Mouse (Mus musculus): ENCODE measurements at regions not wholly inside any gene's neighbourhood (a gene's known extent, or its start where the extent isn't known, plus 50 kb on each side); places are given as distances from the start of the nearest gene placed in this dataset.
A peak's percentile ranks its signal among the peaks of the same experiment; 100 is the strongest.

DNA sequence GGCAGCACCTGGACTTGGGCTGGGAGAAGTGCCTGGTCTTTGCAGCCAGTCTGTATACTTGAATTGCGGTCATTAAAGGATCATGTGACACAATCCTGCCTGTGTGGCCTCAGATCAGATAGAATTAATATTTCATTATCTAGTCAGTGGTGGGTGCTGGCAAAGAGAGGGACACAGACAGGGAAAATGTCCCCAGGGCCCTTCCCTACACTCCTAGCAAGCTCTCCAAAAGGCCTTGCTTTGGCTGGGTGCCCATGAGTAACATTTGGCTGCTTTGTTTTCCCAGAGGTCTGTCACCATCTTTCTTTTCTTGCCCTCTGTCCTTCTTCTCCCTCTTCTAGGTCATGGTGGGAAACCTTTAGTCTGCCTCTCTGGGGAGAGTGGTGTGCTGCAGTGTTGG is 260.3 kb downstream of the Bcl11a start:
- DNase-seq (ENCODE audit: low spot score in 2 of 2), result no peak

DNA sequence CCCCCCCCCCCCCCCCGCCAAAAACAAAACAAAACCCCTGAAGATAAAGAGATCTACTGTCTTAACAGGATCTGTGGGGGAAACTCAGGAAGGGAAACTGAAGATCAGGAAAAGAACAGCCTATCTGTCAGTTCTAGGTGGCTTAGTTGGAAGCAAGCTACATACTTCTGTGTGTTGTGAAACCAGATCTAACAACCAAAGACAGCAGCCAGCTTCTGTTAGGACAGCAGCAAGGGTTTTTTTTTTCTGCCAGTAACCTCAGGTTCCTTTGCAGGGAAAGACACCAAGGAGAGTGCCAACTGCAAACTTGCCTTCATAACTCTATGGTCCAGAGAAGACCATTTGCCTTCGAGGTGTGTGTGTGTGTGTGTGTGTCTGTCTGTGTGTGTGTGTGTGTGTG is 261.2 kb downstream of the Bcl11a start:
- DNase-seq (ENCODE audit: low spot score in 2 of 2), result no peak

DNA sequence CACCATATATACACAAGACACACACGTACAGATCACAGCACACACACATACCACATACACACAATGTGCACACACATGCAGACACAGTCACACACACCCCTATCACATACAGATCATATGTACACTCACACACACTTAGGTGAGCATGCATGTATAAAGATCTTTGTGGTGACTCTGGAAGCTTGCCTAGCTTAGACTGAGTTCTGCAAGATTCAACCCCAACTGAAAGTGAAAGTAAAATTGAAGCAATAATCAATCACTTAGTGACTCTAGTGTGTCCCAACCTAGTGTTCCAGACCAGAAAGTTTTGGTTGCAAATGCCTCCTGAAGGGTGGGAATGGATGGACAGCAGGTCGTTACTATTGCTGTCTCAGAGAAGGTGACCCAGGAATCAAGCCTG is 262.8 kb downstream of the Bcl11a start:
- DNase-seq (ENCODE audit: low spot score in 2 of 2), result no peak

GRCm38 (mm10) chr11:24341650-24342049 is 263.8 kb downstream of the Bcl11a start:
- no peak for DNase-seq (ENCODE audit: low spot score in 2 of 2)

DNA sequence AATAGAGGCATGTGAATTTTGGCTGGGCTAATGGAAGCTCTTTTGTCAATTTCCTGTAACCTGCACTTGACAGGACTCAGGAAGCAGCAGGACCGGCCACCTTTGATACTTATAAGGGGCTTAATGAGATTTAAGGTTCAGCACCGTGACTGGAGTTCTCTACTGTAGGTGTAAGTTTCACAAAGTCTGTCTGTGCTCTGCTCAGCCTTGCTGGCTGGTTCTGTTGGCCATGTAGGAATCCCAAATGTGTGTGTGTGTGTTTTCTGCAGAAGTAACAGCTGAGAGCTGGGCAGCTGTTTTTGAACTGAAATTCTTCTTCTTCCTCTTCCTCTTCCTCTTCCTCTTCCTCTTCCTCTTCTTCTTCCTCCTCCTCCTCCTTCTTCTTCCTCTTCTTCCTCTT is 264.3 kb downstream of the Bcl11a start:
- no peak for DNase-seq (ENCODE audit: low spot score in 2 of 2)

- DNase-seq (ENCODE audit: low spot score in 2 of 2), result no peak
Observed at GRCm38 (mm10) chr11:24342732-24343131, 264.9 kb downstream of the Bcl11a start.

GRCm38 (mm10) chr11:24347225-24347624 is 269.4 kb downstream of the Bcl11a start:
- no peak for DNase-seq (ENCODE audit: low spot score in 2 of 2)

DNA sequence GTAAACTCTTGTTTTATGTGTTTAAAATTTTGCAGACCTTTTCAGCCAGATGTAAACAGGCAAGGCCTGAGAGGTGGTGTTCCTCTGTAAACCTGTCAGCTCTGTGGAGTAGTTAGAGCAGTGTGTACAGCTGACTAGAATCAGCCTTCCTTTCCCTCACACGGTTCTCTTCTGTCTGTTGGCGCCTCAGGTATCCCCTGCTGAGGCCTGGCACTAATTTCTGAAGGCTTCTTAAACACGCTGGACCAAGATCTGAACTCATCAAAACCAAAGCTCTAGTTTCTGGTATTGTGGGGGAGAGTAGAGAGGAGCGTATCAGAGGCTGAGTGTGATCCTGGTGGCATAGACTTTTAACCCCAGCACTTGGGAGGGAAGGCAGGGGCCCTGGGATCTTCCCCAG is 270.9 kb downstream of the Bcl11a start:
- no peak for DNase-seq (ENCODE audit: low spot score in 2 of 2)

DNA sequence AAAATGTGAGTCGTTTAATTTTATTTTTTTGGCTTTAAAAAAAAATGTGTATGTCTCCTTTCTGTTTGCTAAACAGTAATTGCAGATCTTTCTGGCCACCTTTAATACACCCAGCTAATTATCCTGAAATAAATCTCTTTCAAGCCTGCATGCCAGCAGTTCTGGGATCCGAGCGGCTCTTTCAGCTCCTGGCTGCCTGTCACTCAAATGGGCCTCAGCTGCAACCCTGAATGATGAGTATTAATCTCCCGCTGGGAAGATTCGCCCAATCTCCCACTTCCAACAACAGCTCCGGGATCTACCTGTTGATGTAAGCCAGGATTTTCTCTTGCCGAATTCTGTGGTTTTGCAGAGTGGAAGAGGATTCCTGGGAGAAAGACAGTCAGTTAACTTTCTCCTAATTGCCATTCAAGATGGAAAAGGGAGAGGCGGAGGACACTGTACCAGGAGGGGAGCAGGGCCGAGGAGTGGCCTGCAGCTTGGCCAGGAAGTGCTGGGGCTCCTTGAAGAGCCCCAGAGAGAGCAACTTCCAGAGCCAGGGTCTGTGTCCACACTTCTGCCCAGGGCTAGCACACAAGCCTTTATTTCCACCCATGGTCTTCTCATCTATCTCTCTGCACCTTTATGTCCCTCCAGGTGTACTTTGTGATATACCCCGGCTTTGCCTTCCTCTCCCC is 272.2 kb downstream of the Bcl11a start:
- no peak for DNase-seq (ENCODE audit: low spot score in 2 of 2)

DNA sequence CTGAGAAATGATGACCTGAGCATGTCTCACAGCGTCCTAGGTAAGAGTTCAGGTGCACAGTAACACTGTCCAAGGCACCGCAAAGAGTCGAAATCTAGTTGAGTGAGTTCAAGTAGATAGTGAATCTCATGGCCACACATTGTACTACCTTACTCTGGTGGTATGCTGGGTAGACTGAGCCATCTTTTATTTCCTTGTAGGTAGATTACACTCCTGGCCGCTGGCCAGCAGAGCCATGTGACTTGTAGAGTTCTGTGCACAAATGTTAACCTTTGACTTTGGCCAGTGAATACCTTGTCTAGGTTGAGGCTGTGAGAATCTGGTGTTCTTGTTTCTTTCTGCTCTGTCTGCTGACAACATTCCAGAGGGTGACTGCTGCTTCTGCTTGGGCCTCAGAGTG is 273.0 kb downstream of the Bcl11a start:
- no peak for DNase-seq (ENCODE audit: low spot score in 2 of 2)

DNA sequence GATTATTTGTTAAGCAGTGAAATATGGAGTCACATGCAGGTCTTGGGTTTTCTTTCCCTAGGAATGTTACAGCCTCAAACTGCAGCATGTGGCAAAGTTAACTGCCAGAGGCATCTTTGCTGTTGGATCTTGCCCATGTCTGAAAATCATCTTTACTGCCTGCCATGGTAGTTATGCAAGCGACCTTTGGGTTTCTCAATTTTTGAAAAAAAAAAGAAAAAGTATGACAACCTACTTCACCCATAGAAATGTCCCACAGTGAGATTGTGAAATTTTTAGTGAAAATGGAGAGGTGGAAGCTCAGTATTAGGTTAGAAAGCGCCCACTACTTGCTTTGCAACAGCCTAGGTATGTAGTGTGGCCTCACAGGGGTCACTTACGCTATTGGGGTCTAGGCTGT is 274.2 kb downstream of the Bcl11a start:
- DNase-seq (ENCODE audit: low spot score in 2 of 2), result no peak

DNA sequence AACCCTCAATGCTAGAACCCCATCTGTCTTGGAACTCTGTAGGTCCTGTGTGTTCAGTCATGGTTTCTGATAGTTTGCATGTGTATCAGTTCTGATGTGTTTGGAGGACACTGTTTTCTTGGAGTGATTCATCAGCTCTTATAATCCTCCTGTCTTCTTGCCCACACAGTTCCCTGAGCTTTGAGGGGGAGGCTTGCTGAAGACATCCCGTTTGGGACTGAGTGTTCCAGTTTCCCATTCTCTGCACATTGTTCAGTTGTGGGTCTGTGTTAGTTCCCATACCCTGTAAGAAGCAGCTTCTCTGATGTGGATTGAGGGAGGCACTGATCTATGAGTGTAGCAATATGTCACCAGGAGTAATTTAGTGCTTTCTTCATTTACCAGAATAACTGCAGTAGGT is 275.2 kb downstream of the Bcl11a start:
- no peak for DNase-seq (ENCODE audit: low spot score in 2 of 2)

DNA sequence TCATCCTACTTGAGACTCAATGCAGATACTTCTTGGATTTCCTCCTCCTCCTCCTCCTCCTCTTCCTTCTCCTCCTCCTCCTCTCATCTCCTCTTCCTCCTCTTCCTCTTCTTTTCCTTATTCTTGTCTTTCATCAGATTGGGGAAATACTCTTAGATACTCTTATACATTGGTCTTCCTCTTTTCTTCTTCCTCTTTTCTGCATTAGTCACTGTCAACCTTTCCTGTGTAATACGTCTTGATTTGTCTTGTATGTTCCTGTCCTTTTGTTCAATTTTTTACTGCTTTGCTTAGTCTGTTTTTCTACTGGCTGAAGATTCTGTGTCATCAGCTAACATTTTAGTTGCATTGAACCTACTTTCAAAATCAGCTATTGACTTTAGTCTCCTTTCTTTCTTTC is 279.5 kb downstream of the Bcl11a start:
- no peak for DNase-seq (ENCODE audit: low spot score in 2 of 2)

DNA sequence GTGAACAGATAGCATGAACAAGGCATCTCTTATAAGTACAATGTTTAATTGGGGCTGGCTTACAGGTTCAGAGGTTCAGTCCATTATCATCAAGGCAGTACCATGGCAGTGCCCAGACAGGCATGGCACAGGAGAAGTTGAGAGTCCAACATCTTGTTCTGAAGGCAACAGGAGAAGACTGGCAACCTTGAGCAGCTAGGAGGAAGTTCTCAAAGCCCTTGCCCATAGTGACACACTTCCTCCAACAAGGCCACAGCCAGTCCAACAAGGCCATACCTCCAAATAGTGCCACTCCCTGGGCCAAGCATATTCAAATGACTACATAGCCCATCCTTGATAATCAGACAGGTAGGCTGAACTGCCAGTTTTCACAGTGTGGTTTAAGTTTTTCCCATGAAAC is 281.2 kb downstream of the Bcl11a start:
- DNase-seq (ENCODE audit: low spot score in 2 of 2), result no peak

- DNase-seq (ENCODE audit: low spot score in 2 of 2), result no peak
Observed at GRCm38 (mm10) chr11:24361998-24362687, 284.3 kb downstream of the Bcl11a start.

- no peak for DNase-seq (ENCODE audit: low spot score in 2 of 2)
Observed at GRCm38 (mm10) chr11:24362688-24363035, 284.8 kb downstream of the Bcl11a start.

GRCm38 (mm10) chr11:24363418-24364364 is 285.8 kb downstream of the Bcl11a start:
- DNase-seq (ENCODE audit: low spot score in 2 of 2), result peak in 1 of 2 experiments; percentile 44

GRCm38 (mm10) chr11:24370198-24370860 is 292.5 kb downstream of the Bcl11a start:
- DNase-seq (ENCODE audit: low spot score in 2 of 2), result peak; percentile 43 to 65

GRCm38 (mm10) chr11:24370861-24371686 is 293.2 kb downstream of the Bcl11a start:
- peak in 1 of 2 experiments; percentile 46 for DNase-seq (ENCODE audit: low spot score in 2 of 2)

GRCm38 (mm10) chr11:24371687-24371950 is 293.8 kb downstream of the Bcl11a start:
- DNase-seq (ENCODE audit: low spot score in 2 of 2), result no peak

GRCm38 (mm10) chr11:24371963-24372362 is 294.1 kb downstream of the Bcl11a start:
- DNase-seq (ENCODE audit: low spot score in 2 of 2), result no peak

Data from layer of hippocampus, postnatal 14 days (tissue).